Comparison of ENCODE assay signal across 8 mouse cellular contexts in genomic region chr2:113397340-113398019, GRCm38 (mm10).
DNase-seq lines count a peak whose midpoint lies in the region; ATAC-seq lines count a peak whose summit lies in the region.

No protein-coding gene starts in this region.

- no peaks in the 10 kb centered on the region for H3K36me3 ChIP-seq in forebrain, embryonic 15.5 days
- H3K36me3 ChIP-seq in forebrain, embryonic 10.5 days (replicated peaks), result no peaks in the 10 kb centered on the region
- H3K36me3 ChIP-seq in embryonic facial prominence, embryonic 14.5 days (ENCODE audit: control insufficient read depth, insufficient read depth, low read length), result no peaks in the 10 kb centered on the region

- H3K27ac ChIP-seq in forebrain, embryonic 15.5 days (replicated peaks), result no peak overlapping the region
- no peak overlapping the region for H3K27ac ChIP-seq in forebrain, embryonic 10.5 days
- peak overlapping the region; percentile 61; the same call in 1 of the 2 replicates for H3K27ac ChIP-seq in embryonic facial prominence, embryonic 14.5 days (replicated peaks; ENCODE audit: low read depth, low read length)

- no peak overlapping the region for H3K9ac ChIP-seq in forebrain, embryonic 15.5 days (replicated peaks)
- H3K9ac ChIP-seq in embryonic facial prominence, embryonic 14.5 days (ENCODE audit: low read depth, low read length), result no peak overlapping the region

- ATAC-seq in forebrain, embryonic 15.5 days (replicated peaks), result 0 out of 2 replicates have a peak, but pooled peaks have one; percentile 39
- 0 out of 2 replicates have a peak, but pooled peaks have one; percentile 65 for ATAC-seq in embryonic facial prominence, embryonic 14.5 days (ENCODE audit: low read depth)
- peak; percentile 90 for ATAC-seq in megakaryocyte, adult 5-6 weeks (ENCODE audit: poor library complexity, severe bottlenecking)

- H3K4me2 ChIP-seq in forebrain, embryonic 15.5 days (replicated peaks), result no peak overlapping the region
- peak overlapping the region; percentile 21; the same call in 1 of the 2 replicates for H3K4me2 ChIP-seq in embryonic facial prominence, embryonic 14.5 days (ENCODE audit: low read depth, low read length)

- no peak overlapping the region for H3K4me3 ChIP-seq in forebrain, embryonic 15.5 days
- no peak overlapping the region for H3K4me3 ChIP-seq in forebrain, embryonic 10.5 days
- H3K4me3 ChIP-seq in embryonic facial prominence, embryonic 14.5 days (ENCODE audit: low read depth, low read length), result no peak overlapping the region

- H3K9me3 ChIP-seq in forebrain, embryonic 15.5 days, result no peaks in the 10 kb centered on the region
- no peaks in the 10 kb centered on the region for H3K9me3 ChIP-seq in forebrain, embryonic 10.5 days
- H3K9me3 ChIP-seq in embryonic facial prominence, embryonic 14.5 days (ENCODE audit: control insufficient read depth, low read length), result no peaks in the 10 kb centered on the region

- 26% methylated on average over 7 of the region's 7 CpGs for WGBS in forebrain, embryonic 15.5 days
- 71% methylated on average over 7 of the region's 7 CpGs for WGBS in forebrain, embryonic 10.5 days
- WGBS in embryonic facial prominence, embryonic 14.5 days, result 15% methylated on average over 7 of the region's 7 CpGs

- H3K4me1 ChIP-seq in forebrain, embryonic 15.5 days, result peaks cover 6% of the 10 kb centered on the region
- H3K4me1 ChIP-seq in forebrain, embryonic 10.5 days, result no peaks in the 10 kb centered on the region
- 0 out of 2 replicates have a peak, but pooled peaks cover 5% of the 10 kb centered on the region for H3K4me1 ChIP-seq in embryonic facial prominence, embryonic 14.5 days (ENCODE audit: control insufficient read depth, insufficient read depth, low read length)

- no peak for DNase-seq in forebrain, embryonic 10.5 days (ENCODE audit: extremely low spot score, low spot score)
- peak; percentile 4 for DNase-seq in ZHBTc4 (ENCODE audit: low read depth, low spot score)
- DNase-seq in embryonic facial prominence, embryonic 14.5 days (ENCODE audit: low spot score), result peak; percentile 82
- peak; percentile 8 for DNase-seq in heart, postnatal 25 days (ENCODE audit: low spot score)
- peak; percentile 51 for DNase-seq in left cerebral cortex, postnatal 4 days
- DNase-seq in yolk sac, embryonic 10.5 days (ENCODE audit: low spot score), result peak; percentile 38

- intact Hi-C loops in heart, postnatal 25 days (cut with DNase I), result no loop called here
- intact Hi-C loops in left cerebral cortex, postnatal 4 days (cut with DNase I), result loop anchor here (2.0 to 10.0 kb wide), 3 partner anchors 35 to 623 kb away; no protein-coding TSS in a partner anchor

- no peaks in the 10 kb centered on the region for H3K27me3 ChIP-seq in forebrain, embryonic 15.5 days
- no peaks in the 10 kb centered on the region for H3K27me3 ChIP-seq in forebrain, embryonic 10.5 days (ENCODE audit: poor library complexity, severe bottlenecking)
- no peaks in the 10 kb centered on the region for H3K27me3 ChIP-seq in embryonic facial prominence, embryonic 14.5 days (replicated peaks; ENCODE audit: control insufficient read depth, insufficient read depth, low read length)

Comparison
In these comparisons a context has a peak if more than half of its experiments do, and no peak if none do; other contexts are left out.
1. ATAC-seq: peak in every context shown above with its lines; median percentile 90 in megakaryocyte, adult 5-6 weeks; 65 in embryonic facial prominence, embryonic 14.5 days; 39 in forebrain, embryonic 15.5 days.